Mouse (Mus musculus) stomach, embryonic 14.5 days (tissue): ENCODE measurements at regions not wholly inside any gene's neighbourhood (a gene's known extent, or its start where the extent isn't known, plus 50 kb on each side); places are given as distances from the start of the nearest gene placed in this dataset.

Source experiments
- ATAC-seq: fragments of 200-750 bp; cut with Nextera tagmentation; 2 replicates; pipeline ENCODE4 v1.8.0; 2017; ENCODE audit warnings: low read depth, moderate TSS enrichment; ENCODE audit not compliant: insufficient number of reproducible peaks, insufficient read depth, low FRiP score
- H3K27ac ChIP-seq: fragments of 300-500 bp; sonication (generic); 2 replicates; pipeline ENCODE4 v1.5.1; 2014; ENCODE audit warnings: mild to moderate bottlenecking, low read length, moderate library complexity, mixed read lengths
- H3K27me3 ChIP-seq: fragments of 300-500 bp; sonication (generic); 2 replicates; pipeline ENCODE4 v1.6.1; 2014; ENCODE audit warnings: low read length, control low read depth, mixed read lengths; ENCODE audit not compliant: control insufficient read depth, insufficient read depth
- H3K36me3 ChIP-seq: fragments of 300-500 bp; sonication (generic); 2 replicates; pipeline ENCODE4 v1.6.1; 2014; ENCODE audit warnings: mild to moderate bottlenecking, control low read depth, low read length, moderate library complexity, mixed read lengths; ENCODE audit not compliant: control insufficient read depth, insufficient read depth
- H3K4me1 ChIP-seq: fragments of 300-500 bp; sonication (generic); 2 replicates; pipeline ENCODE4 v1.6.1; 2014; ENCODE audit warnings: low read length, control low read depth, mixed read lengths; ENCODE audit not compliant: control insufficient read depth, insufficient read depth
- H3K4me2 ChIP-seq: fragments of 300-500 bp; sonication (generic); replicated peaks from 2 replicates; pipeline ENCODE4 v1.6.1; 2014; ENCODE audit warnings: low read depth, low read length, control low read depth
- H3K4me3 ChIP-seq: fragments of 300-500 bp; sonication (generic); 2 replicates; pipeline ENCODE4 v1.5.1; 2014; ENCODE audit warnings: low read depth, low read length, control low read depth
- H3K9ac ChIP-seq: fragments of 300-500 bp; sonication (generic); replicated peaks from 2 replicates; pipeline ENCODE4 v1.6.1; 2014; ENCODE audit warnings: low read depth, mild to moderate bottlenecking, control low read depth, low read length, moderate library complexity, mixed read lengths
- H3K9me3 ChIP-seq: fragments of 300-500 bp; sonication (generic); 2 replicates; pipeline ENCODE4 v1.6.1; 2016; ENCODE audit warnings: low read depth, low read length, control low read depth; ENCODE audit not compliant: control insufficient read depth
- WGBS: fragments of 180-500 bp; shearing (Covaris S2); extraction: QIAGEN DNeasy Blood & Tissue Kit; methylation state at CpG from one replicate; pipeline ENCODE4 v1.1.7; 2014; 5-methylcytosine and 5-hydroxymethylcytosine counted together

DNA sequence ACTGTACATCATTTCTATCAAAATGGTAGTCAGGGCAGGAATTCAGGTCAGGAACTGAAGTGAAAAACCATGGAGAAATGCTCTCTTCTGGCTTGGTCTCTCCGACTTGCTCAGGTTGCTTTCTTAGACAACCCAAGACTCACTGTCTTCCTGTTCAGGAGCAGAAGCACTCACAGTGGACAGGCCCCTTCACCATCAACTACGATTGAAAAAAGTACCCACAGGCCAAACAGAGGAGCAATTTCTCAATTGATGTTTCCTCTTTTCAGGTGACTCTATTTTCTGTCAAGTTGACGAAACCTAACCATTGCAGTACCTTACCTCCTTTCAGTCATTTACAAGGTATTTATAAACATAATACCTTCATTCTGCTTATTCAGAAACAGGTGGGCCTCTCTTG is 136.4 kb downstream of the St8sia4 start:
- Histone ChIP-seq H3K9me3 (no peaks in the 10 kb centered on the region), H3K4me3 (no peak overlapping the region), H3K4me2 (no peak overlapping the region), H3K4me1 (no peaks in the 10 kb centered on the region), H3K27ac (no peak overlapping the region), H3K9ac (no peak overlapping the region), H3K27me3 (no peaks in the 10 kb centered on the region), H3K36me3 (no peaks in the 10 kb centered on the region)
- no peak for ATAC-seq
- WGBS = 71% methylated on average over 3 of the region's 3 CpGs
